ENCODE assay signal across 8 mouse cellular contexts in the genomic region with DNA sequence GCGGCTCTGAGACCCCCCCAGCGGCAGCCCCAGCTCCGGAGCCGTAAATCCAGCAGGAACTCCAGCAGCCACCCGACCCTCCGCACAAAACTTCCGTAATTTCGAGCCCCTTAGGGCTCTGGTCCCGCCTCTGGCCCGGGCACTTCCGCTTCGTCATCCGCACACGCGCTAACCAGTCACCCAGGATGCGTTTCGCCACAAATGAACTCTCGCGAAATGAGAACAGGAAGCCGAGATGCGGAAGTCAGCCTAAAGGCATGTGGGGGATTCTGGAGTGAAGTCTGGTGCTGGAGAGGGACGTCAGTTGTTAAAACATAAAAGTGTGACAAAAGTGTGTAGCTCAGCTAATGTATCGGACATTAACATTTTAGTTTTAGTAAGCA. TPM values are rescaled to one million over a fixed set of nuclear protein-coding genes. Genes with fewer than 3 reads are reported as not detected.
DNase-seq lines count a peak whose midpoint lies in the region; ATAC-seq and TF ChIP-seq lines count a peak whose summit lies in the region.

Vps4b (minus strand) TSS at position 187 of the 383 bp plus-strand sequence.

- no peaks in the 10 kb centered on the region for H3K27me3 ChIP-seq in forebrain, embryonic 10.5 days (ENCODE audit: poor library complexity, severe bottlenecking)
- no peaks in the 10 kb centered on the region for H3K27me3 ChIP-seq in heart, embryonic 15.5 days
- no peaks in the 10 kb centered on the region for H3K27me3 ChIP-seq in liver, embryonic 14.5 days (ENCODE audit: control insufficient read depth, insufficient read depth, low read length)
- no peaks in the 10 kb centered on the region for H3K27me3 ChIP-seq in neural tube, embryonic 11.5 days (ENCODE audit: control insufficient read depth, insufficient read depth, low read length)
- H3K27me3 ChIP-seq in stomach, postnatal 0 days (ENCODE audit: control insufficient read depth, insufficient read depth, low read length): no peaks in the 10 kb centered on the region

- peak within 1 kb of the TSS; percentile 92 for H3K27ac ChIP-seq in forebrain, embryonic 10.5 days
- H3K27ac ChIP-seq in heart, embryonic 15.5 days: peak within 1 kb of the TSS; percentile 95
- peak within 1 kb of the TSS; percentile 60 for H3K27ac ChIP-seq in liver, embryonic 14.5 days
- H3K27ac ChIP-seq in neural tube, embryonic 11.5 days (ENCODE audit: low read depth, low read length): peak within 1 kb of the TSS; percentile 90
- H3K27ac ChIP-seq in stomach, postnatal 0 days (replicated peaks): peak within 1 kb of the TSS; percentile 98

- TF ChIP-seq EP300 in liver, embryonic 14.5 days (IDR thresholded peaks at IDR 0.05; ENCODE audit: low read depth): peak; percentile 62; the same call in 1 of the 2 replicates
- peak; percentile 95 for TF ChIP-seq EP300 in stomach, postnatal 0 days (optimal IDR thresholded peaks at IDR 0.05)

- under 1% methylated on average over 23 of the region's 23 CpGs for WGBS in forebrain, embryonic 10.5 days
- WGBS in heart, embryonic 15.5 days: under 1% methylated on average over 23 of the region's 23 CpGs
- WGBS in liver, embryonic 14.5 days (ENCODE audit: insufficient replicate concordance): under 1% methylated on average over 23 of the region's 23 CpGs
- WGBS in neural tube, embryonic 11.5 days: under 1% methylated on average over 23 of the region's 23 CpGs
- under 1% methylated on average over 23 of the region's 23 CpGs for whole genome bisulfite sequencing in stomach, postnatal 0 days

- peak; percentile 88 to 92 for DNase-seq in CD8-positive naive resting alpha-beta T cell, adult 2 months (ENCODE audit: low read depth in 2 of 2, low spot score in 2 of 2)
- peak; percentile 96 for DNase-seq in c-Kit-positive CD71-negative TER-119-negative erythroid progenitor cells, embryonic 14.5 days (ENCODE audit: low read depth)
- DNase-seq in forebrain, embryonic 10.5 days (ENCODE audit: extremely low spot score, low spot score): peak; percentile 92
- DNase-seq in kidney, postnatal 25 days: peak; percentile 94 to 96
- DNase-seq in liver, embryonic 14.5 days (ENCODE audit: low read depth in 3 of 3, low spot score in 3 of 3): peak; percentile 91 to 93 (median 92)
- peak; percentile 95 for DNase-seq in neural tube, embryonic 11.5 days (ENCODE audit: low spot score)
- DNase-seq in stomach, postnatal 0 days (ENCODE audit: low spot score): peak; percentile 94

- H3K4me3 ChIP-seq in forebrain, embryonic 10.5 days: peak within 1 kb of the TSS; percentile 76
- peak within 1 kb of the TSS; percentile 98 for H3K4me3 ChIP-seq in heart, embryonic 15.5 days
- peak within 1 kb of the TSS; percentile 74 to 86 for H3K4me3 ChIP-seq in liver, embryonic 14.5 days (ENCODE audit: insufficient read depth in 1 of 2, low read depth in 2 of 2, low read length in 2 of 2)
- H3K4me3 ChIP-seq in neural tube, embryonic 11.5 days (ENCODE audit: low read depth, low read length): peak within 1 kb of the TSS; percentile 96
- H3K4me3 ChIP-seq in stomach, postnatal 0 days (ENCODE audit: low read depth, low read length): peak within 1 kb of the TSS; percentile 98

- no peaks in the 10 kb centered on the region for H3K9me3 ChIP-seq in forebrain, embryonic 10.5 days
- H3K9me3 ChIP-seq in heart, embryonic 15.5 days (replicated peaks): no peaks in the 10 kb centered on the region
- H3K9me3 ChIP-seq in liver, embryonic 14.5 days (ENCODE audit: control insufficient read depth, low read length): no peaks in the 10 kb centered on the region
- no peaks in the 10 kb centered on the region for H3K9me3 ChIP-seq in neural tube, embryonic 11.5 days (ENCODE audit: control insufficient read depth, low read length)
- H3K9me3 ChIP-seq in stomach, postnatal 0 days (ENCODE audit: control insufficient read depth, low read length): no peaks in the 10 kb centered on the region

- H3K4me2 ChIP-seq in heart, embryonic 15.5 days: peak within 1 kb of the TSS; percentile 66
- peak within 1 kb of the TSS; percentile 85 for H3K4me2 ChIP-seq in liver, embryonic 14.5 days (ENCODE audit: low read depth)
- H3K4me2 ChIP-seq in neural tube, embryonic 11.5 days (ENCODE audit: low read depth): peak within 1 kb of the TSS; percentile 68
- H3K4me2 ChIP-seq in stomach, postnatal 0 days (replicated peaks; ENCODE audit: low read depth): peak within 1 kb of the TSS; percentile 53

- peak within 1 kb of the TSS; percentile 98 for H3K9ac ChIP-seq in heart, embryonic 15.5 days
- peak within 1 kb of the TSS; percentile 91 for H3K9ac ChIP-seq in liver, embryonic 14.5 days (replicated peaks)
- H3K9ac ChIP-seq in neural tube, embryonic 11.5 days (ENCODE audit: low read length): peak within 1 kb of the TSS; percentile 97
- peak within 1 kb of the TSS; percentile 100 for H3K9ac ChIP-seq in stomach, postnatal 0 days (ENCODE audit: low read length)

- H3K36me3 ChIP-seq in forebrain, embryonic 10.5 days (replicated peaks): peaks cover 11% of the 10 kb centered on the region
- H3K36me3 ChIP-seq in heart, embryonic 15.5 days: no peaks in the 10 kb centered on the region
- H3K36me3 ChIP-seq in liver, embryonic 14.5 days (replicated peaks; ENCODE audit: control insufficient read depth, insufficient read depth, low read depth): no peaks in the 10 kb centered on the region
- no peaks in the 10 kb centered on the region; the same call in 1 of the 2 replicates for H3K36me3 ChIP-seq in neural tube, embryonic 11.5 days (ENCODE audit: control insufficient read depth, insufficient read depth, low read length)
- no peaks in the 10 kb centered on the region for H3K36me3 ChIP-seq in stomach, postnatal 0 days (ENCODE audit: control insufficient read depth, insufficient read depth, low read length)

- TF ChIP-seq CTCF in liver, embryonic 14.5 days (IDR thresholded peaks at IDR 0.05; ENCODE audit: low read depth): no peak
- no peak for TF ChIP-seq CTCF in stomach, postnatal 0 days (IDR thresholded peaks at IDR 0.05; ENCODE audit: low read depth)

- H3K4me1 ChIP-seq in forebrain, embryonic 10.5 days: peaks cover 22% of the 10 kb centered on the region
- peaks cover 20% of the 10 kb centered on the region; the same call in 1 of the 2 replicates for H3K4me1 ChIP-seq in heart, embryonic 15.5 days (replicated peaks)
- H3K4me1 ChIP-seq in liver, embryonic 14.5 days (replicated peaks; ENCODE audit: control insufficient read depth in 2 of 2, insufficient read depth in 2 of 2, low read length in 1 of 2): peaks cover 7 to 16% of the 10 kb centered on the region in 2 experiments
- H3K4me1 ChIP-seq in neural tube, embryonic 11.5 days (ENCODE audit: control insufficient read depth, insufficient read depth, low read length): no peaks in the 10 kb centered on the region
- 0 out of 2 replicates have a peak, but pooled peaks cover 2% of the 10 kb centered on the region for H3K4me1 ChIP-seq in stomach, postnatal 0 days (replicated peaks; ENCODE audit: control insufficient read depth, insufficient read depth)

- ATAC-seq in heart, embryonic 15.5 days (replicated peaks; ENCODE audit: insufficient number of reproducible peaks, insufficient read depth, low FRiP score, low read depth): peak; percentile 99
- ATAC-seq in liver, embryonic 14.5 days (ENCODE audit: insufficient read depth): peak; percentile 99
- ATAC-seq in neural tube, embryonic 11.5 days (ENCODE audit: insufficient read depth, low FRiP score, low TSS enrichment): peak; percentile 99
- ATAC-seq in stomach, postnatal 0 days (ENCODE audit: low FRiP score, low TSS enrichment): peak; percentile 98

RNA-seq across cellular contexts. Expression of gene Vps4b, which starts in this region (rescaled TPM):
- polyA plus RNA-seq in forebrain, embryonic 10.5 days (2016; fragmentation: Nextera tagmentation; extraction: Ambion mirVana): 67.8 and 68.3 TPM in 2 replicates
- polyA plus RNA-seq in heart, embryonic 15.5 days (2015; fragmentation: Nextera tagmentation; extraction: Ambion mirVana): 39.3 and 41.1 TPM in 2 replicates
- polyA plus RNA-seq in liver, embryonic 14.5 days (2012; rRNA removed): 4.9 and 9.5 TPM in 2 replicates
- 21.9 and 25.7 TPM in 2 replicates for polyA plus RNA-seq in liver, embryonic 14.5 days (2014; fragmentation: Nextera tagmentation; extraction: Ambion mirVana)
- 84.9 and 89.9 TPM in 2 replicates for polyA plus RNA-seq in neural tube, embryonic 11.5 days (2014; fragmentation: Nextera tagmentation; extraction: Ambion mirVana)
- polyA plus RNA-seq in stomach, postnatal 0 days (2015; fragmentation: Nextera tagmentation; extraction: Ambion mirVana): 67.6 and 70.9 TPM in 2 replicates

Comparison
In these comparisons a context has a peak if more than half of its experiments do, and no peak if none do; other contexts are left out.
1. Peak in every context shown above with its lines: DNase-seq, ATAC-seq, H3K4me3 ChIP-seq and H3K27ac ChIP-seq.